Mouse (Mus musculus): ENCODE measurements around the gene Capn15.
A peak's percentile ranks its signal among the peaks of the same experiment; 100 is the strongest.

Capn15 gene

GRCm38 (mm10) chr17:25955736-25956135, 29.9 kb downstream of the Capn15 start:
- DNase-seq (ENCODE audit: low spot score), result no peak

GRCm38 (mm10) chr17:25954671-25955070, 30.9 kb downstream of the Capn15 start:
- no peak for DNase-seq (ENCODE audit: low spot score)

GRCm38 (mm10) chr17:25953161-25953560, 32.4 kb downstream of the Capn15 start:
- no peak for DNase-seq (ENCODE audit: low spot score)

- DNase-seq (ENCODE audit: low spot score), result no peak
Measured at GRCm38 (mm10) chr17:25951803-25952623, 33.6 kb downstream of the Capn15 start, which contains the start of gene A930017K11Rik. Gene A930017K11Rik, minus strand, starts transcription at chr17:25952565.

- no peak for DNase-seq (ENCODE audit: low spot score)
Measured at GRCm38 (mm10) chr17:25951225-25951802, 34.3 kb downstream of the Capn15 start.

- no peak for DNase-seq (ENCODE audit: low spot score)
Measured at GRCm38 (mm10) chr17:25950706-25951105, 34.9 kb downstream of the Capn15 start.

- DNase-seq (ENCODE audit: low spot score), result no peak
Measured at GRCm38 (mm10) chr17:25949981-25950380, 35.6 kb downstream of the Capn15 start.

- DNase-seq (ENCODE audit: low spot score), result no peak
Measured at GRCm38 (mm10) chr17:25948051-25948450, 37.5 kb downstream of the Capn15 start.

- no peak for DNase-seq (ENCODE audit: low spot score)
Measured at GRCm38 (mm10) chr17:25947576-25947975, 38.0 kb downstream of the Capn15 start.

- no peak for DNase-seq (ENCODE audit: low spot score)
Measured at GRCm38 (mm10) chr17:25946891-25947290, 38.7 kb downstream of the Capn15 start.

- DNase-seq (ENCODE audit: low spot score), result no peak
Measured at GRCm38 (mm10) chr17:25946349-25946748, 39.2 kb downstream of the Capn15 start.

GRCm38 (mm10) chr17:25945517-25946155, 40.0 kb downstream of the Capn15 start:
- no peak for DNase-seq (ENCODE audit: low spot score)

GRCm38 (mm10) chr17:25944366-25945163, 41.0 kb downstream of the Capn15 start, which contains the start of the genes Pigq and Nhlrc4:
Gene Pigq, minus strand, starts transcription at chr17:25944936.
Gene Nhlrc4, minus strand, starts transcription at chr17:25944961.
- DNase-seq (ENCODE audit: low spot score), result no peak

GRCm38 (mm10) chr17:25943769-25944168, 41.8 kb downstream of the Capn15 start:
- DNase-seq (ENCODE audit: low spot score), result no peak

- DNase-seq (ENCODE audit: low spot score), result no peak
Measured at GRCm38 (mm10) chr17:25943221-25943620, 42.4 kb downstream of the Capn15 start.

- peak; percentile 80 for DNase-seq (ENCODE audit: low spot score)
Measured at GRCm38 (mm10) chr17:25942597-25943151, 42.9 kb downstream of the Capn15 start.

- peak; percentile 56 for DNase-seq (ENCODE audit: low spot score)
Measured at GRCm38 (mm10) chr17:25941511-25942241, 43.9 kb downstream of the Capn15 start.

- DNase-seq (ENCODE audit: low spot score), result no peak
Measured at GRCm38 (mm10) chr17:25934526-25934925, 51.1 kb downstream of the Capn15 start.

- no peak for DNase-seq (ENCODE audit: low spot score)
Measured at GRCm38 (mm10) chr17:25925348-25925747, 60.2 kb downstream of the Capn15 start.

- peak; percentile 35 for DNase-seq (ENCODE audit: low spot score)
Measured at GRCm38 (mm10) chr17:25922120-25922519, 63.5 kb downstream of the Capn15 start.

Measured in spleen, adult 12 weeks (tissue).